Mouse (Mus musculus): Measurements from ENCODE around the gene Ccm2l.

Gene Ccm2l

DNA sequence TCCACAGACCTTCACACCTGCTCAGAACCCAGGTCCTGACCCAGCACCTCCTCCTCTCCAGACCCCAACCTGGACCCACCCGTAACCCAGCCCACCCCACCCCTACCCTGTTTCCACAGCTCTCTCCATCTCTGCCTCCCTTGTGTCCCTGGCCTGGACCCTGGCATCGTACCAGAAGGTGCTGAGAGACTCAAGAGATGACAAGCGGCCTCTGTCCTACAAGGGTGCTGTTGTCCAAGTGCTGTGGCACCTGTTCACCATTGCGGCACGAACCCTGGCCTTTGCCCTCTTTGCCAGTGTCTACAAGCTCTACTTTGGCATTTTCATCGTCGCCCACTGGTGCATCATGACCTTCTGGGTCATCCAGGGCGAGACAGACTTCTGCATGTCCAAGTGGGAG, 11.9 kb upstream of the Ccm2l start:
- no peak for DNase-seq

DNA sequence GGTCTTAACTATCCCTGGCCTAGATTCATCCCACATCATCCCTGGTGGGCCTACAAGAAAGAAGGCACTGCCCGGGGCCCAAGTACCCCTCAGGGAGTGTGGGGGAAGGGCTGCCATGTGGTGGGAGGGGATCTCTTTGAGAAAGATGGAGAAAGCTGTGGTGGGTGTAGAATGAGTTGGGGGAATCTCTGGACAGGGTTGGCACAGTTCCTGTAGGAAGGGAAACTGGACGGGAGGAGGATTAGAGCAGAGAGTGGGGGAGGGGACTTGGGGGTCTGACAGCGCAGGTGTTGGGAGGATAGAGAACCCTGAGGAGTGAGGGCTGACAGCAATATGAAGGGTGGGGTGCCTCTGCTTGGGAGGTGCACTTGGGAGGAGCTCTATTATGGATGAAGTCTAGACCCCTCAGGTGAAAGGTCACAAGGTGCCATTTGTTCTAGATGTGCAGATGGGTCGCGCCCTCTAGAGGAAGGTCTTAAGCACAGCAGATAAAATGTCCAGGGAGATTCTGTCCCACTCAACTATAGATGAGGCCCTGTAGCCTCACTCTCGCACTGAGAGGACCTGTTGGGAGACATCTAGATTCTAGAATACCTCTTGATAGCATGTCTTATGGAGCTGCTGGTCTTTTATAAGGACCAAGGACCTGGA, 10.4 kb upstream of the Ccm2l start:
- DNase-seq: no peak

DNA sequence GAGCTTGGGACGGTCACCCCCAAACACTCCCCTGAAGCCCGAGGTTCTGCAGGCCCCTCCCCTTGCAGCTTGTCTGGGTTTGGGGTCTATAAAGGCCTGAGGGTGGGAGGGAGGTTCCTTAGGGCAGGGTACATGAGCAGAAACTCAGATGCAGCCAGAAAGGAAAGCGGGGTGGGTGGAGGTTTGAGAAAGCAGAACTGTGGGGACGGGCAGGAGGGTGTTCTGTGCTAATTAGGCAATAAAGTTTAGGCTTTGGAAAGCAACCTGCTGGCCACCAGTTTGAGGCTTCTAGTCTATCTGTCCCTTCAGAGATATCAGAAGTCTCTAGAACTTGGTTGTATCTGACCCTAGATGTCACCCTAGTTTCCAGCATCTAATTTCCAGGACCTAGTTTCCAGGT, 7.4 kb upstream of the Ccm2l start:
- DNase-seq: no peak

DNA sequence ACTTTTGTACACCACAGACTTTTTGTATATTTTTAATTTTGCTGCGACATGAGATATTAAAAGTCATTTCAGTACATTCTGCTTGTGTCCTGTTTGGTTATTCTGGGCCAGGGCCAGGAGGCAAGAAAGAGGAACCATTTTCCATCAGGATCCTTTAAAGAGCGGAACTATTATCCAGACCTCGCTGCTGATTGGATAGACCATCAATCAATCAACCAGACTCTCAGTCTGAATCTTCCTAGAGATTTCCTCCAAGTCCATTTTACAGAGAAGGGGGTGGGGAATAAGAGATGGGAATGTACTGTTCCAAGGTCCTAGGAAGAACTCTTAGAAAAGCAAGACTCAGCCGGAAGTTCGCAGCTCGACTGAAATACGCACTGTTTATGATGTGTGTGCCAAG, 5.5 kb upstream of the Ccm2l start:
- DNase-seq: no peak

DNA sequence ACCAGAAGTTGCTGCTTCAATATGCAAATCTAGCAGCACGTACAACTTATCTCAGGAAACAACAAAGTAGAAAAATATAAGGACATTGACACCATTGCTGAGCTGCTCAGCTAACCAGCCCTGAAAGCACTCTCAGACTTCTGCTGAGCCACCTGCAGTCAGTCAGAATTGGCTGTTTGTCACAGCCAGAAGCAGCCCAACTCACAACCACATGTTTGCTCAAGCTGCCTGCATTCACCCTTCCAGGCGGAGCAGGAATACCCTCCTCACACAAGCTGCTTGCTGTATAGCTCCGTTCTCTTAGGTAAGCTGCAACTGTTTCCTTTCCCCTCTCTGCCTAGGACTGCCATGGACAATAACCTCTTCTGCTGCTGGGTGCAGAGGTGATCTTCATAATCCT, 2.4 kb upstream of the Ccm2l start:
- DNase-seq: no peak

DNA sequence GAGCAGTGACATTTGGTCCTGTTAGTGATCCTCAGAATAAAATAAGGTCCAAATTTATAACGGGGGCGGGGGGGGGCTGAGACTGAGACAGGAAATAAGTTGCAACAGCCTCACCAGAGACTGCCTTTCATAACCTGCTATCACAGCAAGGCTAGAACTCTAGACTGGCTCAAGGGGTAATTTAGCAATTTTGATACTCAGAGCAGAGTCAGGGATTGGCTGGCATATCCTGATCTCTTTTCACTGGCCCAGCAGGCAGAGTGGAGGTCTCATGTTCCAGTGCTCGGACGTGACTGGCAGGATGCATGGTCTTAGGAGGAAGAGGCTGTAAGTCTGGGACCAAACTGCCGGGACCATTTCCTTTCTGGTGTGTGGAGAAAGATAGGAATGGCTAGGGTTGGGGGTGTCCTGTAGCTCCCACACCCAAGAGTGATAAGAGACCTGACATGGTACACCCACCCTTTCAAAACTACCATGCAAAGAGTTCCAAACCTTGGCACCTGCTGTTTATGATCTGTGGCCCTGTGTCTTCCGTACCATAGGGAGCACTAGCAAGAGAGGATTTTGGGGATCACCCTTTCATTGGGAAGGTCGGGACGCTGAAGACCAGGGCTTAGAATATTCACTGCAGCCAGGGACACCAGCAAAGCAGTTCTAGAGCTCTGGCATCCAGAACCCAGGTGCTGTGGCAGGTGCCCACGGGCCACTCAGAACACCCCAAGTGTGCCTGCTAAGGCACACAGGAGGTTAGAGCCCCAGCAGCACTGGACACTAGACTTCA, 1.4 kb upstream of the Ccm2l start:
- DNase-seq: no peak

DNA sequence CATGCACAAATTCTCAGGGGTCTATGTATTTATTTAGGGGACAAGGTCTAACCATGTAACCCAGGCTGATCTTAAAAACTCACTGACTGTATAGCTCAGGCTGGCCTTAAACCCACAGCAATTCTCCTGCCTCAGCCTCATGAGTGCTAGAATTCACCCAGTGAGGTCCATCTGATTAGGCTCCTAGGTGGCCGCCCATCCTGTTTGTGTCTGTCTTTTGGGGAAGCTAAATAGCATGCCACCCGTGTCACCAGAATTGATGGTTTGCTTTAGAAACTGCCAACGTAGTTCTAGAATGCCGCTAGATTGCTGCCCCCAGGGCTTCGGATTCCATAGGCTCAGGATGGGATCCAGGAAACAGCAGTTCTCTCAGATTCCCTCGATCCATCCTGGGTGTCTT, 1.2 kb downstream of the Ccm2l start:
- DNase-seq: no peak

DNA sequence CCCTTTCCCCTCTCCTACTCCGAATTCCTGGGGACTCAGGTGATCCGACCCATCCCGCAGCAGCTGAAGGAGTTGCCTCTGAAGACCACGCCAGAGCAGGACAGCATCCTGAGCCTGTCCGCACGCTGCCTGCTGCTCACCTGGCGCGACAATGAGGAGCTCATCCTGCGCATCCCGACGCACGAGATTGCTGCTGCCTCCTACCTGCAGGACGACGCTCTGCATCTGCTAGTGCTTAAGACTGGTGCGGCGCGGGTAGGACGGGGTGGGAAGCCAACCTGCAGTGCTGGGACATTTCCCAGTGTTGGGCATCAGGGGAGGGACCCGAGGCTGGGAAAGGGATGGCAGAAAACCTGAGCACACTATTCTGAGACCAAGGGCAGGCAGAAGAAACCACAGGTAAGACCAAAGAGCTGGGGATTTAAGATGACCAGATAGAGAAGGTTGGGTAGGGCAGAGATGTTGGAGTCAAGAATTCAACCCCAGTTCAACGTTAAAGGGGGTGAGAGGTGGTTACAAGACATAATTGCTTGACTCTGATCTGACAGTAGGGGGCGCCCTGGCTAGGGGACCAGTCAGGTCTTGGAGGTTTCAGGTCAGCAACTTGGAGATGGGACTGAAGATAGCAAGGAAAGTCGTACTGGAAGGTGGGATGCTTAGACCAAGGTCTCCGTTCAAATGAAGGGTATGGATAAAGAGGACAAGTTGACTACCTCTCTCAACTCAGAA, 5.2 kb downstream of the Ccm2l start:
- peak; percentile 39 for DNase-seq

DNA sequence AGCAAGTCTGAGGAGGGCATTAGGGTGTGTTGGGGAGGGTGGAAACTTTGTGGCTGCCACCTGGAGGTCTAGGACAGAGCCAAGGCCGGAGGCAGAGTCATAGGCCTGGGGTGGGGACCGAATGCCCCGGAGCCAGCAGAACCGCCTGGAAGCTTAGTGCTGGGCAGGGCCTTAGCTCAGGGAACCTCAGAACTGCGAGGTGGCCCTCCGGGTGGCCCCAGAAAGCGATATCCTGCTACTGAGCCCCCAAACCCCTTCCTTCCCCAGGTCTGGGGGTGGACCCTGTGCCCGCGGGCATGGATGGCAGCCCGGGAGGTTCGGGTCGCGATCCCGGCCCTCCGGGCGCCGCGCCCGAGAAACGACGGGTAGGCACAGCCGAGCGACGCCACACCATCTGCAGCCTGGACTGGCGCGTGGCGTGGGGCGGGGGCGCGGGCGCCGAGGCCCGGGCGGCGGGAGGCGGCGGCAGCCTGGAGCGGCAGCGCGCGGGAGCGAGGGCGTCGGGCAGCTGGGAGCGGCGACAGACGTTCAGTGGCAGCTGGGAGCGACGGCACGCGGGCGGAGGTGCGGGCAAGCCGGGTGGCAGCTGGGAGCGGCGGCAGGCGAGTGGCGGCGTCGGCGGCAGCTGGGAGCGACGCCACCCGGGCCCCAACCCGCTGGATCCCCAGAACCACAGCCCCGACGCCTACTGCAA, 5.9 kb downstream of the Ccm2l start:
- peak; percentile 59 for DNase-seq

DNA sequence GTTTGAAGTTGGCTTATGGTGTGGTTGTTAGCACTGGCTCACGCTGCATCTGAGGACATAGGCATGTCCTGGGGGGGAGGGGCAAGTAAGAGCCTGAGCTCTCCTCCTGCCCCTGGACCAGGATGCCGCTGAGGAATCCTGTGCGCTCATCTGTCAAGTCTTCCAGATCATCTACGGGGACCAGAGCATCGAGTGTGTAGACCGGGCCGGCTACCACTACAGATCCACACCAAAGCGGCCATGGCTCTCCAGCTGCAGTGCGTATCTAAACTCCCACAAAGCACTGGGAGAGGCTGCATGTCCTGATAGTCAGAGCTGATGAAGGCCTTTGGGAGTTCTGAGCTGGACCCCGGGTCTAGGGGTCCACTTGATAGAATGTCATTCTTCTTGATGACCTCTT, 8.9 kb downstream of the Ccm2l start:
- DNase-seq: no peak

DNA sequence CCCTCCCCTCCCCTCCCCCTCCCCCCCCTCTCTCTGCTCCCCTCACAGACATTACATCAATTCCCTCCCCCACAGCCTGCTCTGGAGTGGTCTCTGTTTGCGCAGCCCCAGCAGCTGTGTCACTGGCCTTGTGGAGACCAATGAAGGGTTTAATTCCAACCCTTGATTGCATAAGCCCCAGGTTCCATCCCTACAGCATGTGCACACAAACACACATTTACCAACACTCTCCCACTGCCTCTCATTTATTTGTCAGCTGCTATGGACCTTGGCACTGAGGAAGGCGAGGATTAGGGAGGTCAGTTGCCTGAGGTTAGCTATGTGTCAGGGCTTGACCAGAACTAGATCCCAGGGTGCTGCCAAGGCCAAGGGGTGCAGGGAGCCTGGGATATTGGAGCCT, 10.2 kb downstream of the Ccm2l start:
- DNase-seq: no peak

DNA sequence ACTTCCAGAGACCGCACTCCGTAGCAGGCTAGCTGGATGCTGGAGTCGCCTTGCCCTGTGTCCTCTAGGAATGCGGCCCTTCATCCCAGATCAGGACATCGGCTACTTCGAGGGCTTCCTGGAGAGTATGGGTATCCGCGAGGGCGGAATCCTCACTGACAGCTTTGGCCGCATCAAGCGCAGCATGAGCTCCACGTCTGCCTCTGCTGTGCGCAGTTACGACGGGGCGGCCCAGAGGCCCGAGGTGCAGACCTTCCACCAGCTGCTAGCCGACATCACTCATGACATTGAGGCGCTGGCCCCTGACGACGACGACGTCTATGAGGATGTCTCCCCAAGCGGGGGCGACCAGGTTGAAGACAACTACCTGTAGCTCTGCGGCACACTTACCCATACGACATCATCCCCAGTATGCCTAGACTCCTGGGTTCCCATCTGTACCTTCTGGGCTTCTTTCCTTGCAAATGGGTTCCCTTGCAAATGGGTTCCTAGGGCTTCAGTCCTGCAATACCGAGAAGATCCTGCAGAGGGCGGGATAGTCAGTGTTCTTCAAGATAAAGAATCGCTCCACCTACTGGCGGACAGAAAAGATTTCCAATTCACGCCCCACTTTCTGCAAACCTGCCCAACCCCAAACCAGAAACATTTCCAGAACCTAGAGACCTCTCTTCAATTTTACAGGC, 15.2 kb downstream of the Ccm2l start:
- DNase-seq: peak; percentile 91

DNA sequence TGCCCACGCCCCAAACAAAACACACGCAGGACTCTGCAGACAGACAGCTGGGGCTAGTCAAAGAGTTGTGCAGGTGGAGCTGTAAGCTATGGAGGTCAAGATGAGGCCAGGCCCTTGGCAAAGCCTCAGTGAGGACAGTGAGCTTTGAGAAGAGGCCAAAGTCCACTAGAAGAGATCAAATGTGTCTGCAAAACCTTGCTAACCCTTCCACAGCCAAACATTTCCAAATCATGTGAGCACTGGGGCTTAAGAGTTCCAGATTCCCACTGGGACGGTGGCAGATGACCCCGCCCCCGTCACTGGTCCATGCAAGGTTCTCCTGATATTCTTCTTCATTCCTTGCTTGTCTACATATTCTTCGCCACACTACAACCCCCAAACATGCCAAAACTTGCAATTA, 16.1 kb downstream of the Ccm2l start:
- DNase-seq: no peak

DNA sequence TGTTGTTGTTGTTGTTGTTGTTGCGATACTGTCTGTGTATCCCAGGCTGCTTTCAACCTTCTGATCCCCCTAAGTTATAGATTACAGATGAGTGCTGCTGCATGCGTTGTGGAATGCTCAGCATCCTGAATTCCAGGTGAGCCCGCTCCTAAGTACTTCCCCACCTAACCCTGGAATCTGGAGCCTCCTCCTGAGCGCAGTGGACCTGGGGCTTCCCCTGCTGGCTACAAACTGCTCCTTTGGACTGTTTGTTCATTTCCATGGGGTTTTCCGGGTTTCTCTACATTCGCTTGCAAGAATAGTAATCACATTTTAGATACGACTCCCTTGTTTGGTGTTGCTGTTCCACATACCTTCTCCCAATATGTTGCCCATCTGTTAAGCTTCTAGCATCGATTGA, 17.5 kb downstream of the Ccm2l start:
- DNase-seq: no peak

DNA sequence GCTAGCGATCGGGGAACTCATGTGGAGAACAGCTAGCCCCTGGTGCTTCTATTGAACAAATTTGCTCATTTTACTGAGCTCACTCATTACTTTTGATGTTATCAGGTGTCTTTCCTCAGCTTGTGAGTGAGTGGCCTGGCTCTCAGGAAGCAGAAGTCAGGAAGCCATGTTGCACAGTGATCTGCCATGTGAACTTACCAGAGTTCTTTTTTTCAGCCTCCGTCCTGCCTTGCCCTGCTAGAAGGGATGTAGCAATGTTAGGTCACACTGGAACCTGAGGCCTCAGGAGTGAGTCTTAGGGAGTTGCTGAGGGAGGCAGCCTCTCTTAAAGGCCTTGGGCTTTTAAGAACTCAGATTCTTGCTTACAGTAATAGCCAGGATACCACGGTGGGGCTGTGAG, 18.1 kb downstream of the Ccm2l start:
- DNase-seq: no peak

DNA sequence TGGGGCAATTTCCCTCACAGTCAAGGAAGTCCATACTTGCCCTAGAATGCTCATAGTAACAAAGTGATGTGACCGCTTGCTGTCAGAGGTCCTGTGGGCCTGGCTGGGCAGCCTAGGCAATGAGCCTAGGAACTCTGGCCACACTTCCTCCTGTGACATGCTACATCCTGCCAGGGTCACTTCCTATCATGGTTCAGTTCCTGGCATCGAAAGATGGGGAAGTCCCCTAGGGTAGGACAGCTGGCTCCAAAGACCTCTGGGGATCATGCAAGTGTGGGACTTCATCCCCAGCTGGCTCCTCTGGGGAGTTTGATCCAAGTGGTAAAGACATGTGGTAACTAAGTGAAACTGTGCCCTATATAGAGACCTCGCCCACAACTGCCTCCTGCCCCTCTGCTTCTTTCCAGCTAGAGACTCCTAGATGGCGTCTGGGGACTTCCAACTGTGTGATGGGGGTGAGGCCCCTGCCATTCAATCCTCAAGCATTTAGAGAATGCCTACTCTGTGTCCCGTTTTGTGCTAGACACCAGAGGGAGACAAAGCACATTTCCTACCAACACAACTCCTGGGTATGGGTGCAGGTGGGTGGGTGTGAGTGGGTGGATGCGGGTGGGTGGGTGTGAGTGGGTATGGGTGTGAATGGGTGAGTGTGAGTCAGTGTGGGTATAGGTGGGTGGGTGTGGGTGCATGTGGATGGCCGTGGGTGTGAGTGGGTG, 18.7 kb downstream of the Ccm2l start:
- no peak for DNase-seq

DNA sequence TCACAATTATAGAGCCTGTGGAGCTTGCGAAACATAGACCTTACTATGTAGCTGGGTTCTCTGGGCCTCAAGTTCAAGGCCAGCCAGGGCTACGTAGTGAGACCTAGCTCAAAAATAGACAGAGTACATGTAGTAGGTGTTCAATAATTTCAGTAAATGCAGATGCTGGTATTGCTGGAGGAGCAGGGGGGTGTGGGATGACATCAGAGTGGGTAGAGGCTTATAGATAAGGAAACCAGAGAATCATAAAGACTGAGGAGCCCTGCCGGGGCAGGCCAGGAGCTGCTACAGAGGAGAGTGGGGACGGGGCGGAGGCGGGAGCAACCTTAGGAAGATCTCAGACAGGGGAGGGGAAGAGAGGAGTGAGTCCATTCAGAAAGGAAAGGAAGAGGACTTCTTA, 19.8 kb downstream of the Ccm2l start:
- DNase-seq: no peak

DNA sequence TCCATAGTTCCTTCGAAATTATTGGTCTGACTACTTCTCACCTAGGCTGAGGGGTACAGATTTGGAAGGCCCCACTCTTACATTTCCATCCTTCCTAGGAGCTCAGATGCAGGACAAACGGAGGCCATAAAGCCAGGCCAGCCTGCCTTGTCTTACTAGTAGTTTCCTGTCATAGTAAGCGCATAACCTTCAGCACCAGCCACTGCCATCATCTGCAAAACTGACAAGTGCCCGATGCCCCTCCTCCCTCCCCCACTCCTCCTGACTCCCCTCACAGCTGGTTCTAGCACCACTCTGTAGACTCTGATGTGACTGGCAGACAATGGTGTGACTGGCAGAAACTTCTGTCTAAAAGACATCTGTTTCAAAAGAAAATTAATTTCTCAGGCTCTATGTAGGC, 20.4 kb downstream of the Ccm2l start:
- no peak for DNase-seq

DNA sequence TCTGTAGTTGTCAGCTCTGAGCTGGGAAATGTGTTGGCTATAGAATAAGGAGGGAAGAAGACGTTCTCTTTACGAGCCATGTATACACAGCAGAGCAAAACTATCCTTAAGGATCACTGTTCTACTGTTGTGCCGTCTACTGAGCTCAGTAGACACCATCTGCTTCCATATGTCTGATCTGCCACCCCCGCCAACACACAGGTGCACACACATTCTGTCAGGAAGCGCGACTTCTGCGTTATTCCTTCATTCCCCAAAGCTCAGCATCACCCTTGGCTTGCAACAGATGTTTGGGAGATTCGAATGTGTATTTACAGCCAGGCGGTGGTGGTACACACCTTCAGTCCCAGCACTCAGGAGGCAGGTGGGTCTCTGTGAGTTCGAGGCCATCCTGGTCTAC, 21.3 kb downstream of the Ccm2l start:
- no peak for DNase-seq

DNA sequence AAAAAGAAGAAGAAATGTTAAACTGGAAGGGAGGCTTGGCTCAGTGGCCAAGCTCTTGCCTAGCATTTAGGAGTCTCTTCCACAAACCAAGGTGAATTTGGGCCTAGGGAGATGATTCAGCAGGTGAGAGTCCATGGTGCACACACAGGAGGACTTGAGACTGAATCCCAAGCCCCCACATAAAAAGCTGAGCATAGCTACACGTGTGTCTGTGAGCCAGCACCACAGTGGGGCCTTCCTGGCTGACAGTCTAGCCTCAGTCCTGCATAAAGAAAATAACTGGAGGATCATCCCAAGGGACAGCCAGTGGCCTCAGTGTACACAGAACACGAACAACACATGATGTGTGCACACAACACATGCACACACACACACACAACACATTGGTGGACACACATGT, 23.6 kb downstream of the Ccm2l start:
- DNase-seq: no peak

DNA sequence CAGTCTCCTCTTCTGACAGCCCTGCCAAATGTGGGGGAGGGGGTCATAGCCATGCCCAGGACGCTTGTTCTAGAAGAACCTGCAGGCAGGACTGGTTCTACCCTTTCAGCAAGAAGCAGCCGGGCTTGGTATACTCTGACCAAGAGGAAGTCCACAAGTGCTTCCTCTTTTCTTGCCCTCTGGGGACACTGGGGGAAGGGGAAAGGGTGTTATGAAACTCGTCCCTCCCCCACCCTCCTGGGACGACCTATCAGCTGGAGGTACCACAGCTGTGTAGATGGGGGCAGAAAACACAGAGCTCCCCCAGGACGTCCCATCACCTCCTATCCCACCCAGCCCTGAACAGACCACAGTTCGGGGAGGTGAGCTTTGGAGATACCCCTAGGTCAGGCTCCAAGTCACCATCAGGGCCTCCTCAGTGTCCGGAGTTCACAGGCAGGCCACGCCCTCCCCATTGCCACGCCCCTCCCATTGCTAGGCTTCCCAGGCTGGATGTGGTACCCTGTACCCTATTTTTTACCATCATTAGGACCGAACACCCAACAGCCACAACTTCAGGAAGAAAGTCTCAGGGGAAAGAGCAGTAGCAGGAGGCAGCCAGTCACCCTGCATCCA, 24.9 kb downstream of the Ccm2l start:
- no peak for DNase-seq

Measured in embryo, embryonic 11 days (tissue).